Mouse (Mus musculus): ENCODE data around the gene Pdcl2. TPM values are rescaled to one million over a fixed set of nuclear protein-coding genes. Genes with fewer than 3 reads are reported as not detected.

The Pdcl2 gene
- polyA plus RNA-seq, 1 experiment: not detected

DNA sequence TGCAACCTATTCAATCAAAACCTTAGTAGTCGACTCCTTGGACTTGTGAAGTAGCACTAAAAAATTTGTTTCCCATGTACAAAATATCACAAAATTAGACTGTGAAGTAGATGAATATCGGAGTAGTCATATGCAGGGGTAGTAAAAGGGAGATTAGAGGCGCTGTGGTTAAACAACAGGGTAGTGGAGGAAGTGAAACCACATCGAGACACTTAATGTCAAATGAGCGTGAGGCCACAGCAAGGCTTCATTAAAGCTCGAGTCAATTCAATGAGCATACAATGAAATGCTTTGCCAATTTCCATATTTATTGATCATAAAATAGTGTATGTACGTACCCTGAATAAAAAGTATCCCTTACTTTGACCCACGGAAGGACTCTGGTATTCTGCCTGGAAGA is 6.1 kb upstream of the Pdcl2 start:
- TF ChIP-seq CTCF (IDR thresholded peaks at IDR 0.05; ENCODE audit: borderline replicate concordance, extremely low read depth, insufficient read depth, insufficient read length) (no peak), POLR2A (IDR thresholded peaks at IDR 0.05; ENCODE audit: borderline replicate concordance, extremely low read depth, insufficient read depth, insufficient read length, poor library complexity, severe bottlenecking) (no peak)
- DNase-seq (ENCODE audit: low read depth): no peak

DNA sequence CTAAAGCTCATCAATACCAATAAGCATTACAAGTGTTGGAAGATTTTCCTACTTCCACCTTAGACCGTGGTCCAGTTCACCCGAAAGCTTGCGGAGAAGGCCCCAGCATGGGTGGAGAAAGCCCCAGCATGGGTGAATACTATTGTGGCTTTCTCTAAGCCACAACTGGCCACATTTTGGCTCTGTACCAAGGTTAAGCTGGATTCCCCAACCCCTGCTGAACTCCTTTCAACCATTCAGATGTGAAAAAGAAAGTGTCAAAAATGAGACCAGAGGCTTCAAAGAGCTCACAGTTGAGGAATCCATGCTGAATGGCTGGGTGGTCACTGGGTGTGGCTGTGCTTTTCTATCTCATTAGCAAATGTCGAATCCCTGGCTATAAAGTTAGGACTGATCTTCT is 2.9 kb upstream of the Pdcl2 start:
- no peak for TF ChIP-seq CTCF (IDR thresholded peaks at IDR 0.05; ENCODE audit: borderline replicate concordance, extremely low read depth, insufficient read depth, insufficient read length)
- TF ChIP-seq POLR2A (IDR thresholded peaks at IDR 0.05; ENCODE audit: borderline replicate concordance, extremely low read depth, insufficient read depth, insufficient read length, poor library complexity, severe bottlenecking): no peak
- no peak for DNase-seq (ENCODE audit: low read depth)

DNA sequence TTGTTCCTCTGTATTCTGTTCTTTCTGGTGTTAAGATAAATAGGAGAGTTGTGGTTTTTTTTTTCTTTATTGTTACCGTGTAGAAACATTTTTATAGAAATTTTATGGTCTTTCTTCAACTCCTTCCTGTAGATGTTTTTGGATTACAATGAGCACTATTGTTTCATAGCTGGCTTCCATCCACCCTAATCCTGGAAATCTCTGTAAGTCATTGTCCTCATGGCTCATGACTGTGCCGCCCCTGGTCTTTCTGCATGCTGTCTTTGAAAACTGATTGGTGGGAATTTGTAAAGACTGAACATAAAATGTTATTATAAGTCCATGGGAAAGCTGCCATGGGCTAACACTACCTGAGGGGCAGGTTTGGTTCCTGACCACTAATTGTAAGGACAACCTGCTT is 3.7 kb downstream of the Pdcl2 start:
- DNase-seq (ENCODE audit: low read depth): peak; percentile 37
- TF ChIP-seq POLR2A (IDR thresholded peaks at IDR 0.05; ENCODE audit: borderline replicate concordance, extremely low read depth, insufficient read depth, insufficient read length, poor library complexity, severe bottlenecking) (no peak), CTCF (IDR thresholded peaks at IDR 0.05; ENCODE audit: borderline replicate concordance, extremely low read depth, insufficient read depth, insufficient read length) (no peak)

DNA sequence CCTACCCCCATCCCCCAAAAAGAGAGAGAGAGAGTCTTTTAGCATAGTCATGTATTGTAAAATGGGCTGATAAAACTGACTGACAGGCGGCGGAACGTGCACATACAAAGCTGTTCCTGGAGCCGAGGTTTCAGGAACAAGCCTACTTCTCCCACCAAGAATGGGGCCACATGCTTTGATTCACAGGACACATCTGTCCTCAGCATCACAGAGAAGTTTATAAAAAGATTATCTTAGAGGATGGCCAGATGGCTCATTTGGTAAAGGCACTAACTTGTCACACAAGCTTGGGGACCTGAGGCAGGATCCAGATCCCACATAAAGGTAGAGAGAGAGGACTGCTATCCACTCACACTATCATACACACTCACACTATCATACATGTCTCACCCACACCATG is 5.8 kb downstream of the Pdcl2 start:
- TF ChIP-seq CTCF (IDR thresholded peaks at IDR 0.05; ENCODE audit: borderline replicate concordance, extremely low read depth, insufficient read depth, insufficient read length) (no peak), POLR2A (IDR thresholded peaks at IDR 0.05; ENCODE audit: borderline replicate concordance, extremely low read depth, insufficient read depth, insufficient read length, poor library complexity, severe bottlenecking) (no peak)
- no peak for DNase-seq (ENCODE audit: low read depth)

DNA sequence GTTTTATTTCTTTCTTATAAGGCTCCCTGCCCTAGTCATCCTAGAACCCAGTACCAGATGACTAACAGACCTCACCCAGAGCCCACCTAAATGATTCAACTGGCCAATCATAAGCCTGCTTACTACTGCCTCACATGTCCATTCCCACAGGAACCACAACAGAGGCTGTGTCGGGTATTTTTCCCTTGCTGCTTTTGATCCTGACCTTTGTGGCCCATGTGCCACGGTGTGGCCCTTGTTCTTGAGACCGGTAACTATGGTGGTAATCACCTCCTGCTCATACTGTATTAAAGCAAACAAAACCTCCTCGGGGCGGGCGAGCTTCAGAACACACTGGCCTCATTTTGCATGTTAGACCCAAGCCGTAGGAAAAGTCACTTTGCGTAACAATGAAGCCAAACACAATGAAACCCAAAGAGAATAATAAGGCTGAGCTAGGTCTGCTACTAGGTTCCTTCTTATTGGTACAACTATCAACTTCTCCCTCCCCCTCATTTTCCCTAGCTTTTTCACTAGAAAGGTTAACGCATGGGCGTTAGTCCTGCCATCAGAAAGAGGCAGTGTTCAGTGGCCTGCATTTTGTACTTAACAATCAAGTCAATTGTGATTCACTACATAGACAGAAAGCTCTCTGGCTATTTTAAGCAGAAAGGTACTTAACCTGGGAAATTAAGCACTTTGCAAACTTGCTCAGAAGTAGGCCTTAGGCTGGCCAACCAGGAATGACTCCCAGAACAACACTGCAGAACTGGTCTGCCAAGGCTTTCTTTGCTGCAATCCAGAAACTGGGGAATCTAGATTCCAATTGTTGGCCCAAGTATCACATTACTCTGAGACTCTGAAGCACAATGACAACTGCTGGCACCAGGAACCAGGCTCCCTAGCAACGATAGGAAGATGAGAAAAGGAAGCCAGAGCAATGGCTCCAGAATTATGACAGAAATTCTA is 9.4 kb downstream of the Pdcl2 start:
- TF ChIP-seq CTCF (IDR thresholded peaks at IDR 0.05; ENCODE audit: borderline replicate concordance, extremely low read depth, insufficient read depth, insufficient read length) (no peak), POLR2A (IDR thresholded peaks at IDR 0.05; ENCODE audit: borderline replicate concordance, extremely low read depth, insufficient read depth, insufficient read length, poor library complexity, severe bottlenecking) (no peak)
- DNase-seq (ENCODE audit: low read depth): peak; percentile 22

DNA sequence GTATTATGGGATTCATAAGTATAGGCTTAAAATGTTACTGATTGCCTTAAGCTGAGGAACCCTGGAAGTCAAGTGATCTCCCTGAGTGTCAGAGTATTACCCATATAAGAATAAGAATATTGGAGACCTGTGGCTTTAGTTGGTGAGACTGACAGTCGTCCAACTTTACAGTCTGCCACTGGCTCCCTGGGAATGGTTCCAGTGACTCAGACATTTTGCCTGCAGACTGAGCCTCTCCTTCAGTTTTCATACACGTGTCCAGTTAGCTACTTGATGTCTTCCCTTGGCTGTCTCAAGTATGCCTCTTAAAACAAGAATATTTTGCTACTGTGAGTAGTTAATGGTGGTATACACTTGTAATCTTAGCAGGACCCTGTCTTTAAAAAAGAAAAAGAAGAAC is 22.8 kb downstream of the Pdcl2 start:
- DNase-seq (ENCODE audit: low read depth): no peak
- TF ChIP-seq CTCF (IDR thresholded peaks at IDR 0.05; ENCODE audit: borderline replicate concordance, extremely low read depth, insufficient read depth, insufficient read length) (no peak), POLR2A (IDR thresholded peaks at IDR 0.05; ENCODE audit: borderline replicate concordance, extremely low read depth, insufficient read depth, insufficient read length, poor library complexity, severe bottlenecking) (no peak)

DNA sequence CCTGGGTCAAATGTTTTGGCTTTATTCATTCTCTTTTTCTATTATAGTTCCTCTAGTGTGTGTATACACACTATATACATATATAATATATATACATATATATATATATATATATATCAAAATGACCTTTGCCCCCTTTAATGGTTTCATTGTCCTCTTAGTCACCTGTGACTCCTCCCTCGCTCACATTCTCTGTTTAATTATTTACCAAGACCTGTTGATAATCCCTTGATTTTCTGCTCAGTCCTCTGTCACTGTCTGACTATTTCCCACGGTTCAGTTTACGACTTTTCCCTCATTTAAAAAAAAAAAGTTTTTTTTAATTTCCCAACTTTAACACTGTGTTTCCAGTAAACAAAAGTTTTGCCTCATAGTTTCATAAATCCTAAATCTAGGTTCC is 24.7 kb downstream of the Pdcl2 start:
- no peak for DNase-seq (ENCODE audit: low read depth)
- no peak for TF ChIP-seq CTCF (IDR thresholded peaks at IDR 0.05; ENCODE audit: borderline replicate concordance, extremely low read depth, insufficient read depth, insufficient read length)
- no peak for TF ChIP-seq POLR2A (IDR thresholded peaks at IDR 0.05; ENCODE audit: borderline replicate concordance, extremely low read depth, insufficient read depth, insufficient read length, poor library complexity, severe bottlenecking)

DNA sequence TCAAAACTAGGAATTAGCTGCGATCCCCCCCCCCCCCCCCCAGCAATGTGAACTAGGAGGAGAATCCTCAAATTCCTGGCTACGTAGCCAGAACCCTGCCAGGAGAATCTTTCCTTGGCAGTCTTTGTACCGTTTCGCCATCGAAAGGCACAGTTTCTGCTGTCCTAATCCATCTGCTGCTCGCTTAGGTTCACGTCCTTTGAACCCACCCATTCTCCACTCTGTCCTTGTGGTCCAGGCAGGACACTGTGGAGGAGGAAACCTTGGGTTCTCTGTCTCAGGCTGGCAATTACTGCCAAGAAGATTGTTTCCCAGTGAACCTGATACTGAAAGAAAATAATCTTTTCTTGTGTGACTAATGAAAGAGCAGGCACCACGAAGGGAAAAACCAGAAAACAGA is 25.3 kb downstream of the Pdcl2 start:
- TF ChIP-seq POLR2A (IDR thresholded peaks at IDR 0.05; ENCODE audit: borderline replicate concordance, extremely low read depth, insufficient read depth, insufficient read length, poor library complexity, severe bottlenecking) (no peak), CTCF (IDR thresholded peaks at IDR 0.05; ENCODE audit: borderline replicate concordance, extremely low read depth, insufficient read depth, insufficient read length) (no peak)

DNA sequence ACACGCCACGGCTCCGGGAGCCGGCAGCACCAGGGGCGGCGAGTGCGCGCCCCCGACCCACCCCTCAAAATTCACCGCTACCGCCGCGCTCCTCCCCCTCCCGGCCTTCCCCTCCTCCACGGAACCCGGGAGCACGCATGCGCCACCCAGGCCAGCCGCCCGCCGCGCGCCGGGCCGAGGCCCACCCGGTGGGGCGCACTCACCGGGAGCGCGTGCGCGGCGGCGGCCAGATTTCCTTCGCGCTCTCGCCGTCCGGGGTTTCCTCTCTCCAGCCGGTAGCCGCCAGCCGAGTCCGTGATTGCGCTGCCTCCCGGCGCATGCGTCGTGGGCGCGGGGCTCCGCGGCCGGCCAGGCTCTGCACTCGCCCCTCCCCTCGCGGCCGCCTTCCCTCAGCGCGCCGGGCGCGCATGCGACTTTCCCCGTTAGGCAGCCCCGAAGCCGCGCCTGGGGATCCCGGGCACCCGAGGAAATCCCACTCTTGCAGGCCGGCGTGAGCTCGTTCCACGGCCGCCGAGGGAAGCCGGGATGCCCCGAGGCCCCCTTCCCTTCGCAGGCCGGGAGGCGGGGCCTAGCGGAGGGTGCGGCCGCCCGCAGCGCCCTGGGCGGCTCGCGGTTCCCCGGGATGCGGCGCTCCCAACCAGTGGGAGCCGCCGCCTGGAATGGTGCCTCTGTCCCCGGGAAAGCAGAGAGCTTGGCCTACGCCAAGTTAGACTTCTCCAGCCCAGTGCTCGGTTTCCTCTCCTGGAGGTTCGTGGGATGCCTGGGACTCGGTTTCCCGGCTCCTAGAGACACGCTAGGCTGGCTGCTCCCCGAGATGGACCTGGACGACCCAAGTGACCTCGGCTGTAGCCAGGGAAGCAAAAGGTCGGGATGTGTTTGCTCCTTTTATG is 26.3 kb downstream of the Pdcl2 start, which contains the start of gene Clock:
Gene Clock (minus strand): TSS at position 341 of the 890 bp plus-strand sequence.
- peak; percentile 66 for TF ChIP-seq POLR2A (IDR thresholded peaks at IDR 0.05; ENCODE audit: borderline replicate concordance, extremely low read depth, insufficient read depth, insufficient read length, poor library complexity, severe bottlenecking)
- TF ChIP-seq CTCF (IDR thresholded peaks at IDR 0.05; ENCODE audit: borderline replicate concordance, extremely low read depth, insufficient read depth, insufficient read length): no peak
- DNase-seq (ENCODE audit: low read depth): peak; percentile 95

More for the DNA sequence above, 25.3 kb downstream of the Pdcl2 start:
- DNase-seq (ENCODE audit: low read depth): peak; percentile 30

DNA sequence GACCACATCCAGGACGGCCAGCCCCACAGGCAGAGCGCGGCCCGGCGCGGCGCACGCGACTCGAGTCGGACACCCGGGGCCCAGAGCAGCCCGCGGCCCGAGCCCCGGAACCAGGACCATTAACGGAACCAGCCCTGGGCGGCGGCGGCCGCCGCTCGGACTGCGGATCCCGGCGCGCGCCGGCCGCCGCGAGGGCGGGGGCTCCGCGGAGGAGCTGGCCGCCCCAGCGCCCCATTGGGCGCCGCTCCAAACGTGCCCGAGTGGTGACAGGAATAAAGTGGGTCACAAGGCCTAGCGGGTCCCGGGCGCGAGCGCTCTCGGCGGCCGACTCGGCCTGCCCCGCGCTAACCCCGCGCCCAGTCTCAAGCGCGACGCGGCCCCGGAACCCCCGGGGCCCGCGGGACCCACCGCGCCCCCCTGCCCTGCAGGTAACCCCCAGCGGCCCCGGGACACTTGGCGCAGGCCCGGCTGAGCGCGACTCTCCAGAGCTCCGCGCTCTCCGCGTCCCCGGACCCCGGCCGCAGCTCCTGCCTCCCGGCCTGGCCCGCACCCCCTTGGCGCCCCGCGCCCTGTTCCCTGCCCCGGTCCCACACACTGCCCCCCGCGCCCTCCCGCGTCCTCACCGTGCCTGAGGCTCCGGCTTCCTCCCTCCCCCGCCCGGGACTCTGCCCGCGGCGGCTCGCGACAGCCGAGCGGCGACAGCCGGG is 27.1 kb downstream of the Pdcl2 start:
- peak; percentile 81 for DNase-seq (ENCODE audit: low read depth)
- no peak for TF ChIP-seq POLR2A (IDR thresholded peaks at IDR 0.05; ENCODE audit: borderline replicate concordance, extremely low read depth, insufficient read depth, insufficient read length, poor library complexity, severe bottlenecking)
- TF ChIP-seq CTCF (IDR thresholded peaks at IDR 0.05; ENCODE audit: borderline replicate concordance, extremely low read depth, insufficient read depth, insufficient read length): no peak

DNA sequence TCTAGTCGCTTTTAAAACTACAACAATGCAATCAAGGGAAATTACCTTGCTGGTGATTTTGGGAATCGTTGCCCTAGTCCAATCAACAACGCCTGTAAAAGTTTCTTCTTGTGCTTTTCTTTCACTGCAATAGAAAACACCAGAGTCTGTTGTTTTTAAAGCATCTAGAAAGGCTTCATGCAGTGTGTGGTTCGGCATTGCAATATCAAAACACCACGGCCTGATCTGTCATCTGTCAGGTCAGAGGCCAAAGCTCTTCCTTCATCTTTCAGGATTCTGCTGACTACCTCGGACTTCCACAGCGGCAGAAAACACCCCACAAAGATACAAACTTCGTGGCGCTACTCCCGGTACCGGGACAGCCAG is 27.6 kb downstream of the Pdcl2 start:
- DNase-seq (ENCODE audit: low read depth): peak; percentile 37
- TF ChIP-seq CTCF (IDR thresholded peaks at IDR 0.05; ENCODE audit: borderline replicate concordance, extremely low read depth, insufficient read depth, insufficient read length) (no peak), POLR2A (IDR thresholded peaks at IDR 0.05; ENCODE audit: borderline replicate concordance, extremely low read depth, insufficient read depth, insufficient read length, poor library complexity, severe bottlenecking) (no peak)

Measured in brain, embryonic 14.5 days (tissue).